Mouse (Mus musculus) erythroid progenitor cell, adult 5-6 weeks (primary cell): ENCODE data around the gene Rnf149. TPM values are rescaled to one million over a fixed set of nuclear protein-coding genes. Genes with fewer than 3 reads are reported as not detected.
"Not testable (repeated sequence)": the region's sequence is repeated elsewhere in the genome, so short reads cannot be mapped to it uniquely, and the experiment has no call there.

ENCODE experiments used
- ATAC-seq: replicated peaks from 2 replicates; pipeline ENCODE4 v1.8.0; 2016; ENCODE audit warnings: moderate number of reproducible peaks, mild to moderate bottlenecking, moderate TSS enrichment, inconsistent platforms; ENCODE audit not compliant: poor library complexity, low FRiP score, severe bottlenecking
- total RNA-seq, 2 experiments: library from RNA; stranded (forward) in 1 of 2; stranded (reverse) in 1 of 2; fragments of 150-400 nt in 1 of 2; fragments of 186-747, 209-891 nt in 1 of 2; gene quantifications; 2 replicates each; pipeline versions ENCODE4 v1.2.3 to v1.2.4; 2015 to 2017; ENCODE audit warnings: low replicate concordance in 2 of 2

Gene Rnf149
- total RNA-seq (2015; ENCODE audit: low replicate concordance) (2.2 and 9.2 TPM in 2 replicates), total RNA-seq (2017; ENCODE audit: low replicate concordance) (10.1 and 11.0 TPM in 2 replicates)

- peak; percentile 82 for ATAC-seq
Measured at GRCm38 (mm10) chr1:39577253-39577705, at the start of gene Rnf149. Rnf149 (minus strand) TSS chr1:39577405.

- no peak for ATAC-seq
Measured at GRCm38 (mm10) chr1:39625491-39625890, 48.3 kb upstream of the Rnf149 start.

GRCm38 (mm10) chr1:39623729-39624128 is 46.5 kb upstream of the Rnf149 start:
- ATAC-seq = no peak

- ATAC-seq = no peak
Measured at GRCm38 (mm10) chr1:39623106-39623505, 45.9 kb upstream of the Rnf149 start.

- no peak for ATAC-seq
Measured at GRCm38 (mm10) chr1:39618524-39618923, 41.3 kb upstream of the Rnf149 start.

- no peak for ATAC-seq
Measured at GRCm38 (mm10) chr1:39615526-39615925, 38.3 kb upstream of the Rnf149 start.

- no peak for ATAC-seq
Measured at GRCm38 (mm10) chr1:39614462-39615279, 37.5 kb upstream of the Rnf149 start.

- no peak for ATAC-seq
Measured at GRCm38 (mm10) chr1:39613061-39613460, 35.9 kb upstream of the Rnf149 start.

- ATAC-seq = no peak
Measured at GRCm38 (mm10) chr1:39612491-39612890, 35.3 kb upstream of the Rnf149 start.

- ATAC-seq = no peak
Measured at GRCm38 (mm10) chr1:39608534-39608933, 31.3 kb upstream of the Rnf149 start.

- no peak for ATAC-seq
Measured at GRCm38 (mm10) chr1:39602477-39602876, 25.3 kb upstream of the Rnf149 start.

GRCm38 (mm10) chr1:39598726-39599125 is 21.5 kb upstream of the Rnf149 start:
- ATAC-seq = no peak

GRCm38 (mm10) chr1:39597135-39597534 is 19.9 kb upstream of the Rnf149 start:
- ATAC-seq = not testable (repeated sequence)

GRCm38 (mm10) chr1:39593836-39594235 is 16.6 kb upstream of the Rnf149 start:
- ATAC-seq = no peak

- no peak for ATAC-seq
Measured at GRCm38 (mm10) chr1:39592090-39592489, 14.9 kb upstream of the Rnf149 start.

- ATAC-seq = not testable (repeated sequence)
Measured at GRCm38 (mm10) chr1:39591557-39591956, 14.4 kb upstream of the Rnf149 start.

GRCm38 (mm10) chr1:39590193-39590592 is 13.0 kb upstream of the Rnf149 start:
- ATAC-seq = no peak

- no peak for ATAC-seq
Measured at GRCm38 (mm10) chr1:39585416-39585815, 8.2 kb upstream of the Rnf149 start.

GRCm38 (mm10) chr1:39583173-39583572 is 6.0 kb upstream of the Rnf149 start:
- ATAC-seq = no peak

- ATAC-seq = no peak
Measured at GRCm38 (mm10) chr1:39581215-39581614, 4.0 kb upstream of the Rnf149 start.

- no peak for ATAC-seq
Measured at GRCm38 (mm10) chr1:39579139-39579538, 1.9 kb upstream of the Rnf149 start.
